In genomic region chr2:117541471-117541870, GRCm38 (mm10) we compare ENCODE assay signal across 9 mouse cellular contexts.
DNase-seq lines count a peak whose midpoint lies in the region; ATAC-seq and TF ChIP-seq lines count a peak whose summit lies in the region.
"Had no signal": no experiment of that assay in that cellular context is flagged by ENCODE, and none has a peak within 500 bp of the region (broad histone marks: within the 10 kb centered on the region; RNA-seq: fewer than 3 reads in every experiment).

No protein-coding gene starts in this region.

- peak; percentile 66 for TF ChIP-seq CTCF in lung, adult 2 months (IDR thresholded peaks at IDR 0.05; ENCODE audit: insufficient read depth, low read length)

- intact Hi-C loops in gastrocnemius, postnatal 36 days (cut with DNase I) = loop anchor here (2.0 kb wide), 1 partner anchor 569 kb away; the partner anchor contains the start of gene Thbs1

- WGBS in large intestine, adult 2 months = 7% methylated on average over 6 of the region's 6 CpGs
- 8% methylated on average over 6 of the region's 6 CpGs for WGBS in lung, adult 2 months

- H3K4me3 ChIP-seq in lung, adult 2 months (replicated peaks; ENCODE audit: extremely low read depth, low read depth, low read length) = no peak overlapping the region
- H3K4me3 ChIP-seq: heart, embryonic 15.5 days had no signal

- ATAC-seq in activated CD4-positive, CD25-positive, alpha-beta regulatory T cell, adult 4 months = peak; percentile 43
- no peak for ATAC-seq in erythroid progenitor cell, adult 5-6 weeks (replicated peaks; ENCODE audit: low FRiP score, poor library complexity, severe bottlenecking)

- no peaks in the 10 kb centered on the region for H3K4me1 ChIP-seq in lung, adult 2 months (ENCODE audit: control insufficient read depth, insufficient read depth, low read length)
- H3K4me1 ChIP-seq: heart, embryonic 15.5 days had no signal

- no peak for TF ChIP-seq POLR2A in lung, adult 2 months (IDR thresholded peaks at IDR 0.05; ENCODE audit: borderline replicate concordance, extremely low read depth, low read depth, low read length)

- DNase-seq in CD4-positive helper T cell, adult 2 months (ENCODE audit: low read depth, low spot score) = peak; percentile 36
- peak; percentile 88 for DNase-seq in embryo, embryonic 10.5 days (ENCODE audit: low spot score)
- DNase-seq in gastrocnemius, postnatal 36 days = peak; percentile 30 to 31
- DNase-seq in large intestine, adult 2 months (ENCODE audit: low read depth, low spot score) = peak; percentile 42
- DNase-seq in lung, adult 2 months = peak; percentile 61
- peak; percentile 83 for DNase-seq in retina, embryonic 14.5 days (ENCODE audit: low spot score)

Comparison
In these comparisons a context has a peak if more than half of its experiments do, and no peak if none do; other contexts are left out.
1. DNase-seq: peak in every context shown above with its lines; median percentile 88 in embryo, embryonic 10.5 days; 83 in retina, embryonic 14.5 days; 61 in lung, adult 2 months; 42 in large intestine, adult 2 months; 36 in CD4-positive helper T cell, adult 2 months; 30 in gastrocnemius, postnatal 36 days.